Mouse (Mus musculus) left cerebral cortex, postnatal 25 days (tissue): ENCODE data around the gene Anks1. TPM values are rescaled to one million over a fixed set of nuclear protein-coding genes. Genes with fewer than 3 reads are reported as not detected.
A peak's percentile ranks its signal among the peaks of the same experiment; 100 is the strongest.

Experiments used
- DNase-seq, 2 experiments: peaks; one replicate each; pipeline ENCODE4 v3.0.0; 2022; ENCODE audit warnings: low spot score in 2 of 2, mixed read lengths in 1 of 2
- intact Hi-C: fragments of 180-260 bp; cut with DNase I; formaldehyde crosslinking; loops from one replicate; pipeline ENCODE4 v1.15.1; 2025
- total RNA-seq, 2 experiments: library from RNA; stranded (reverse); gene quantifications; 2 replicates each; pipeline ENCODE4 v1.2.3; 2021

Anks1 gene
- 10 to 100 TPM; 32.3 to 35.8 TPM for total RNA-seq

DNA sequence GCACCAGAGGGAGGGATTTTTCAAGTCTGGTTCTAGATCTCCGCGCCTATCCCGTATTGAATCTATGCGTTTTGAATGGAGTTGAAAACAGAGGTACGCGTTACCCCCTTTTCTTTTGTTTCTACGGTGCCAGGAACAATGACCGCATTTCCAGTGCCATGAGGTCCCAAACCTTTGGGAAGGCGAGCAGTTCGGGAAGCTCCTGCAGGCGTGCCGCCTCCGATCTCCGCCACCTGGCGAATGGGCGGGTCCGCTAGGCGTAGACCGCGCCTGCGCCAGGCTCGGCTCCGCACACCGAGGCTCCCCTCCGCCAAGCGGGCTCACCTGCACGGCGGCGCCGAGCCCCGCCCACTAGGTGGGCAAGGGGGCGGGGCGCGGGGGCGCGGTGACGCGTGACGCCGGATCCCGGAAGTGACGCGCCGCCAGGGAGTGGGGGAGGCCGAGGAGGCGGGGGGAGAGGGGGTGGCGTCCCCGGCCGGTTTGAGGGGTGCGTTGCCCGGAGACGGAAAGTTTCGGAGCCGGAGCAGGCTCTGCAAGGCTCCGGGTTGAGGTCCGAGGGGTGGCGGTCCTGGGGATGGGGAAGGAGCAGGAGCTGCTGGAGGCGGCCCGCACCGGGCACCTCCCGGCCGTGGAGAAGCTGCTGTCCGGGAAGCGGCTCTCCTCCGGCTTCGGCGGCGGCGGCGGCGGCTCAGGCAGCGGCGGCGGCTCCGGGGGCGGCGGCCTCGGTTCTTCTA, at the start of gene Anks1:
Anks1 (plus strand) TSS at position 419 of the 734 bp plus-strand sequence.
- intact Hi-C loops, result loop anchor here (2.0 to 10.0 kb wide), 4 partner anchors 52 to 168 kb away; no protein-coding TSS in a partner anchor
- DNase-seq, result peak; percentile 71 to 83

DNA sequence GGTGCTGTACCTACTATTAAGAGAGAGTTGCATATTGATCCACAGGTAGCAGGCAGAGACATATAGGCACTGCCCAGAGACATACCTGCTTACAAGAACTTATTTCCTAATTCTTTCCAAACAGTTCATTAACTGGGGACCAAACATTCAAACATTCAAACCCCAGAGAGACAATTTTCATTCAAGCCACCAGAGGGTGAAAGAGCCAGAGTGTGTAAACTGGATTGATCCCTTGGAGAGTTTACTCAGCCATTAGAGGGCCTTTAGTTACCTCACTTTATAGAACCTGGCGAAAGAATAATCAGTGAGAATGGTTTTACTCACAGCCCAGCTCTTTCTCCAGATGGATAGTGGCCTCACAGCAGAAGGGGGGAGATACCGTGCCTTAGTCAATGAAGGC, 43.6 kb upstream of the Anks1 start:
- no peak for DNase-seq
- intact Hi-C loops, result no loop called here

DNA sequence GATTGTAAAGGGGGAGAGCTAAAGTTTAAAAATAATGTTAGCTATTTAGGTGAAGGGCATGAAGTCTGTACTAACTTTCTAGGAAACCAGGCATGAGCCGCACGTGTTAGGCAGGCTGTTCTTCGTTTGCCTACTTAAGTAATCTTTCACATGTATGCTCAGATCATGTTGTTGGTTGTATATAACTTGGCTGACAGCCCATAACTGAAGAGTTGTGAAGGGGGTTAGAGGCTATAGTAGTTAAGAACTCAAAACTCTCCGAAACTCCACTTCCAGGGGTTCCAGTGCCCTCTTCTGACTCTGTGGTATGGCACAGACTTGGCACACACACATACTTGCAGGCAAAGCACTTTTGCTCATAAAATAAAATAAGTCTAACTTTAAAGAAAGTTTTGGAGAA, 42.4 kb upstream of the Anks1 start:
- no peak for DNase-seq
- intact Hi-C loops, result no loop called here

DNA sequence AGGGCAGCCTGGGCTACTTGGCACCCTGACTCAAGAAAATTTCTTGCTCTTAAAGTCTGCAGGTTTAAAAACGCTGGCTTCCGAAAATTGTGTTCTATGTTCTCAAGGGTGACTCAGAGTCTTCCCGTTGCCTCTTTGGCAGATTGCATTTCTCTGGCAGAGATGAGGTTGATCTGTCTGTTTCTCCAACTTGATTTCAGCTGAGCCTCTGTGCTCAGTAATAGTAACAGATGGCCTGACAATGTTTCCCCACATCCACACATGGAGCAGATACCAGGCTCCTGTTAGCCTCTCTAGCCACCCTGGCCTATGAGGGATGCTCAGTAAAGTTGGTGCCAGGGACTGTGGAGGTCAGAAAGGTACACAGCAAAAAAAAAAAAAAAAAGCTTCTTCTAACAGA, 37.3 kb upstream of the Anks1 start:
- intact Hi-C loops, result no loop called here
- DNase-seq, result peak; percentile 28 to 86

DNA sequence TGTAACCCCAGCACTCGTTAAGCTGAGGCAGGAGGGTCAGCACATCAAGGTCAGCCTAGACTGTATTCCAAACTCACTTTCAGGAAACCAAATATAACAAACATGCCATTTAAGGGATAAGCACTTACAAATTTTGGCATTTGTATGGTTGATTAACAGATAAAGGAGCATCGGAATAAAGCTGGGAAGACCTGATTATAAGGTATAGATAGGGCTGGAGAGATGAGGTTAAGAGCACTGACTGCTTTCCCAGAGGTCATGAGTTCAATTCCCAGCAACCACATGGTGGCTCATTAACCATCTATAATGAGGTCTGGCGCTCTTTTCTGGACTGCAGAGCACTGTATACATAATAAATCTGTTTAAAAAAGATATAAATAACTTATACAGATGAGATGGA, 35.5 kb upstream of the Anks1 start:
- DNase-seq, result no peak
- intact Hi-C loops, result no loop called here

DNA sequence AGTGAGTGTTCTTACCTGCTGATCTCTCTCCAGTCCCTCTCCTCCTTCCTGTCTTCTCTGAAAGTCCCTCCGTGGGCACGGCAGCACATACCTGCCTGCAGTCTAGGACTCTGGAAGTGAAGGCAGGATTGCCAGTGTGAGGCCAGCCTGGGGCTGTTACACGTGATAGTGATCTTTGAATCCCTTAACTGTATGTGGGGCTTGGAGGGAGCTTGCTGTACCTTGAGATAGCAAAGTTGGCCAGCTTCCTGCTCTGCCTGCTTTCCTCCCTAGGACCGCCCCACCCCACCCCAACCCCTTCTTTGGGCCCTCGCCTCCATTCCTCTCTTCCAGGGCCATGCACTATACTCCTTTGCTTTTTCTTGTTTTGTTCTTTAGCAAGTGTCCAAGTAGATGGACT, 34.6 kb upstream of the Anks1 start:
- no peak for DNase-seq
- intact Hi-C loops, result no loop called here

DNA sequence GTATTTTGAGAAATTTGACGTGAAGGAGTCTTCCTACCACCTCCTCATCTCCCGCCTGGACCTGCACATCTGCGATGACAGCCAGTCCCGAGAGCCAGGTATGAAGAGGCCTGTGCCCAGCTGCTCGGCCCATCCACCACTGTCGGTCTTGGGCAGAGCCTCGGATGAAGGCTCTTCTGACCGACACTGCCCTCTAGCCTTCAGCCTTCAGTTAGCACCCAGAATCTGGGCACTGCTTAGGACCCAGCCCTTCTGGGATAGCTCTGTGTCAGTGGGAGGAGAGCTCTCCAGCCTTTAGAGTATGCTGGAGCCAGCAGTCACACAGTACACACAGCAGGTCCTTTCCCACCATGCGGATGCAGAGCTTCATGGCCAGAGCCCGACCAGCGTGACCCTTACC, 27.6 kb upstream of the Anks1 start:
- no peak for DNase-seq
- intact Hi-C loops, result no loop called here

DNA sequence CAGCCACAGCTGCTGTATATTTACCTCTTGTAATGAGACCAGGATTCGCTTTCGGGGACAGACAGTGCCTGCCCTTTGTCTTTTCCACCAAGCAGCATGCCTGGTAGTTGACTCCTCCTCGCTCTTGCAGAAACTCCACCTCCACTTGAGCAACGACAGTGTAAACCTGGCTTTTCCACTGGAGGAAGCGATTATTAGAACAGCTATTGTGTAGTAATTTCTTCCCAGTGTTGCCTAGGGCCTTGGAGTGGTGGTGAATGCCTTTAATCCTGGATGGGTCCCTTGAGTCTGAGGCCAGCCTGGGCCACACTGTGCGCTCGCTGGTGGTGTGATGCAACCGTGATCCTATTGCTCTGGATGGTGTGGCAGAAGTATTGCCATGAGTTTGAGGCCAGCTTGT, 26.0 kb upstream of the Anks1 start:
- intact Hi-C loops, result no loop called here
- DNase-seq, result no peak

DNA sequence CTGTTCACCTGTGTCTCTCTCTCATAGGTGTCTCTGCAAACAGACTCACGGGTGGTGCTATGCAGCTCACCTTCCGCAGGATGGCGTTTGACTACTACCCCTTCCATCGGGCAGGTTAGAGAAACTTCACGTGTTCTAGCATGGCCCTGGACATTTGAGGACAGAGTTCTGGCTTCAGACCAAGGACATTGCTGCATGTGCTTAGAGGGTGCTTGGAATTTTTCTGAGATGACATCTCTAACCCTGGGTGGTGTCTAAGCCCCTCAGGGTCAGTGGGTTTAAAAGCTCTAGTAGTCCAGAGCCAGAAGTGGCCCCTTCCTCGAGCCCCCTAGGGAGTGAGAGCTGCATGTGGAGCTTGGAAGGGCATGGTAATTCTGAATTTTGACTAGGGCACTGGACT, 25.1 kb upstream of the Anks1 start:
- intact Hi-C loops, result no loop called here
- DNase-seq, result no peak

DNA sequence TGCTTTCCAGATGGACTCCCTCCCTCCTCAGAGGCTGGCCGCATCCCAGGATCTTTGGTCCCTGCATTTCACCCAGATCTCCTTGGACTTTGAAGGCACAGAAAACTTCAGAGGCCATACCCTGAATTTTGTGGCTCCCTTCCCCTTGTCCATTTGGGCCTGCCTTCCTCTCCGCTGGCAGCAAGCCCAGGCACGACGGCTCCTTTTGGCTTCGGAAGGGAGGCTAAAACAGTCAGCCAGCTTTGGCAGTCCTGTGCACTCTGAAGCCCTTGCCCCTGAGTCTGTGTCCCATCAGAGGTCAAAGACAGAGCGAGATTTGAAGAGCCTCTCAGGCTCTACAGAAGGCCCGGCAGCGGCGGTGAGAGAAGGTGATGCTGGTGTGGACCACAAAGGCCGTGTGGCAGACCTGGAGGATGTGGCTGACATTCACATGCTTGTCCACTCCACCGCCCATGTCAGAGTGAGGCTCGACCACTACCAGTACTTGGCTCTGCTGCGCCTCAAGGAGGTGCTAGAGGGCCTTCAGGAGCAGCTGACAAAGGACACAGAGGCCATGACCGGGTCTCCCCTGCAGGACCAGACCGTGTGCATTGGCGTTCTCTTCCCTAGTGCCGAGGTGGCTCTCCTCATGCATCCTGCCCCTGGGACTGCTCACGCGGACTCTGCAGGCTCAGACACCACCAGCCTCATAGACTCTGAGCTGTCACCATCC, 22.5 kb upstream of the Anks1 start:
- no peak for DNase-seq
- intact Hi-C loops, result no loop called here

DNA sequence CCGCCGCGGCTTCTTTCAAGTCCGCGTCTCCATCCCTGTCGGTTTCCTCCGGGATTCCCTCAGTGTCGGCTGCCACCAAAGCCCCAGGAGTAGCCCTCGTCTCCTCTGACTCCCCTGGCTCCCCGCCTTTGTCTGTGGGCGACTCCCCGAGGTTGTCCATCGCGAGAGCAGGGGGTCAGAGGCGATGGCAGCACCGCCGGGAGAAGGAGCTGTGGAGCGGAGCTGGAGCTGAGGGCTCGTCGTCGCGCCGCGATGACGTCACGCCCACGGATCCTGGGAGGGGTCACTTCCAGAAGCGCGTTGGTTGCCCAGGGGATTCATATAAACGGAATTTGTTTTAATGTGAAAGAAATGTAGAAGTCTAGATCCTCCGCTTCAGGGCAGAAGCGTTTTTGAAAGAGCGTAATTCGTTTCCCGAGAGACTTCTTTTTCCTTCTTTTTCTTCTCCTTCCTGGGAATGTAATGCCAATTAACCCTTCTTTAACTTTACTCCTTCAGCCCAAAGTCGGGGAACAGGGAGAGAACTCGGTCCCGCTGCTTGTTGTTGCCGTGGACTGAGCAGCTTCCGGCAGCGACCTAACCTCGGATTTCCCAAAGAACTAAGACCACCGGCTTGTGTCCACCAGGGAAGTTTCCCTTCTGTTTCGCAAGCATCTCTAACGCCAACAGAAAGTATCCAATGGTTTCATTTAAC, 1.4 kb upstream of the Anks1 start:
- peak; percentile 96 for DNase-seq
- intact Hi-C loops, result loop anchor here (2.0 to 10.0 kb wide), 5 partner anchors 53 to 170 kb away; no protein-coding TSS in a partner anchor

DNA sequence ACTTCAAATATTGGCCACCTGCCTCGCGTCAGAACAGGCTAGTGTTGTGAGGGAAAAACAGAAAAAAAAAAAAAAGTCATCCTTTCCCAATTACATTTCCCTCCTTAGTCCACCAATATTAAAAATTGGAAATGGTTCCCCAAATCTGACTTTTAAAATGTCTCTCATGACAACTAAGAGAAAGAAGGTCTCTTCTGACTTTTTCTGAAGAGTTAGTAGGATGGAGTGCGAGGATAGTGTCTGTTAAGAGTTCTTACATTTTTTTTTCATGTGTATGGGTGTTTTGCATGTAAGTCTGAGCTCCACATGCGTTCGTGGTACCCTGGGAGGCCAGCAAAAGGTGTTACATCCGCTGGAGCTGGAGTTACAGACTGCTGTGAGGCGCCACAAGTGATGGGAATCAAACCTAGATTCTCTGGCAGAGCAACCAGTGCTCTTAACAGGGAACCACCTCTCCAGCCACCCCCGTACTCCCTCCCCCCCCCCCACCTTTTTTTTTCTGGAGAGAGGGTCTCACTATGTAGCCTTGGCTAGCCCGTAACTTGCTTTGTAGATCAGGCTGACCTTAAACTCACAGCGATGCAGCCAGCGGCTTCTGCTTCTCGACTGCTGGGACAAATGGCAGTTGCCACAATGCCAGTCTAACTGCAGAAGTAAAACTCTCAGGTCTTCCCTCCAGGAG, 759 bp upstream of the Anks1 start:
- DNase-seq, result no peak
- intact Hi-C loops, result loop anchor here (2.0 to 10.0 kb wide), 4 partner anchors 52 to 169 kb away; no protein-coding TSS in a partner anchor

DNA sequence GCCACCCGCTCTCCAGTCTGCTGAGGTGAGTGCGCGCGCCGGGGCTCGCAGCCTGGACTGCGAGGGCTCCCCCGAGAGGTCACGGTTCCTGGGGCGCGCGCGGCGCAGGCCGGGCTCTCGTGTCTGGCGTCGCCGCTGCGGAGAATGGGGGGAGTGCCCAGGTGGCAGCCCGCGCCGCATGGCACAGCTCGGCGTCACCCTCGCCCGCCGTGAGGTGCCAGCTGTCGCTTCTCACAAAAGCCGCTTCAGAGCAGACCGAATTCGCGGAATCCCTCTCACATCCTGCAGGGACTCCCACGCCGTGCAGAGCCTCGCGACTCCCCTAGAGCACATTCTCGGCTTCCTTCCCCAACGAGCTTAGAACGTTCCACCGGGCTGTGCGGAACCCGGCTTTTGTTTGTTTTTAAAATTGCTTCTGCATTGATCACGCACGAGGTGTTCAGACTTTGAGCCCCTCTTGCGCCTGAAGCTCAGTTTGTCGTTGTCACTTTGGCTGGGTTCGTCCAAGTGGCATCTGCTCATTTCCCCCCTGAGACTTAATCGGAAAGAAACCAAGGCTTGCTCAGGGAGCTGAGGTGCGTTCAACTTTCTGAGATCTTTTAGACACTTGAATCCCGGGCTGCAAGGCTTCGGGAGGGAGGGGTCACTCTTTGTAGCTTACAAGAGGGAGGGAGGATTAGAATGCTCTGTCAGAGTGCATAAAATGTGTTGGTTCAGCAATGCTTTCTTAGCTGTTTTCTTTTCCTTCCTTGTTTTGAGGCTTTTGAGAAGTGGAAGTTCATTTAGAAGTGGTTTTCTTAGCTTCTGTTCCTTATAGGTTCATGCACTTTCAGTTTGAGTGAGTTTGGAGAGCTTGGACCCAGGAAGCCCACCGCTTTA, 755 bp downstream of the Anks1 start, which contains the start of gene Taf11:
Taf11 (minus strand) TSS at position 223 of the 879 bp plus-strand sequence.
- intact Hi-C loops, result loop anchor here (2.0 to 10.0 kb wide), 4 partner anchors 51 to 167 kb away; no protein-coding TSS in a partner anchor

DNA sequence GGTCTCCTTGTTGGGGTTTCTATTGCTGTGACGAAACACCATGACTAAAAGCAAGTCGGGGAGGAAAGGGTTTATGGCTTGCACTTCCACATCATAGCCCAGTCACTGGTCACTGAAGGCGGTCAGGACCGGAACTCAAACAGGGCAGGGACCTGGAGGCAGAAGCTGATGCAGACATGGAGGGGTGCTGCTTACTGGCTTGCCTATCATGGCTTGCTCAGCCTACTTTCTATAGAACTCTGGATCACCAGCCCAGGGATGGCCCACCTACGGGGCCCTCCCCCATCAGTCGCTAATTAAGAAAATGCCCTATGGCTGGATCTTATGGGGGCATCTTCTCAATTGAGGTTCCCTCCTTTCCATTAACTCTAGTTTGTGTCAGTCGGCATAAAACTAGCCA, 2.3 kb downstream of the Anks1 start:
- no peak for DNase-seq
- intact Hi-C loops, result no loop called here

More for the DNA sequence above, 755 bp downstream of the Anks1 start, which contains the start of gene Taf11:
- peak; percentile 79 to 90 for DNase-seq

DNA sequence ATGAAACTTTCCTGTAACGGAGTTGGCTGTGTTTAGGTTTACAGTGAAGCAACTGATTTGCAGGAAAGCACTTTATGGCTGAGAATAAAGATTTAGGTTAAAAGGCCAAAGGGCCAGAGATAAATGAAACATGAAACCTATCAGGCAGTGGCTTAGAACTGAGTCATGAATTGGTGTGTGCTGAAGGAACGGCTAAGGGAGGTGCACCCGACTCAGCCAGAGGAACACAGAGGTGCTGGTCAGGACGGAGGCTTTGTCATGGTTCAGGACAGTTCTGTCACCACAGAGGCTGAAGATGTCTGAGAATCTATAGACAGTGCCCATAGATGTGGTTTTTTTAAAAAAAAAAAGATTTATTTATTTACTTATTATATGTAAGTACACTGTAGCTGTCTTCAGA, 5.6 kb downstream of the Anks1 start:
- intact Hi-C loops, result no loop called here
- DNase-seq, result no peak

DNA sequence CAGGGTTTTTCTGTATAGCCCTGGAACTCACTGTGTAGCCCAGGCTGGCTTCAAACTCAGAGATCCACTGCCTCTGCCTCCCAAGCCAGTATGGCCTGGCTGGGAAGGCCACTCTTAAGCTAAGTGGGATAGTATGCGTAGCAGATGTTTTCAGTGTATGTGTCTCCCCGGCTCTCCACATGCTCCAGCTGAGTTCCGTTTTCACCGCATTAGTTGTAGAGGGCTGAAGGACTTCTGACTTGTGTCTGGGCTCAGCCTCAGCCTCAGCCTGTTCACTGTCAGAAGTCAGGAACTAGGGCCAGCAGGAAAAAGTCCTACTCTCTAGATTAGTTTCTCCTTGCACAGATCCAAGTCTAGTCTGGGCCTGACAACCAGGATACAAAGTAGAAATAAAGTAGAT, 7.3 kb downstream of the Anks1 start:
- intact Hi-C loops, result no loop called here
- no peak for DNase-seq

DNA sequence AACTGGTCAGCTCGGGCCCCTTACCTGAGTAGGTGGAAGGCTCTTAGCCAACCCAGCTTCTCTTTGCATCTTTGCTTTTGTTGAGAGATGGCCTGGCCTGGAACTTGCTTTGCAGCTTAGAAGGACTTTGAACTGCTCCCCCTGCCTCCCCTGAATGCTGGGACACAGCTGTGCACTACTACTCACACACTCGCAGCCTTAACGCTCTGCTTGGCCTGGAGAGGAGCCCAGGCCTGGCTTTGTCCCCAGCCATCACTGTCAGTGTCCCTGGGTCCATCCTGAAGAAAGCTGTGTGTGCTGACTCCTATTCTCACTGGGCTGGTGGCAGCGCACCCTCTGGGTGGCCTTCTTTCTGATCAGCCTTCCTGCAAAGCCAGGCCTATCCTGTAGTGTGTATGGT, 11.6 kb downstream of the Anks1 start:
- DNase-seq, result no peak
- intact Hi-C loops, result no loop called here

DNA sequence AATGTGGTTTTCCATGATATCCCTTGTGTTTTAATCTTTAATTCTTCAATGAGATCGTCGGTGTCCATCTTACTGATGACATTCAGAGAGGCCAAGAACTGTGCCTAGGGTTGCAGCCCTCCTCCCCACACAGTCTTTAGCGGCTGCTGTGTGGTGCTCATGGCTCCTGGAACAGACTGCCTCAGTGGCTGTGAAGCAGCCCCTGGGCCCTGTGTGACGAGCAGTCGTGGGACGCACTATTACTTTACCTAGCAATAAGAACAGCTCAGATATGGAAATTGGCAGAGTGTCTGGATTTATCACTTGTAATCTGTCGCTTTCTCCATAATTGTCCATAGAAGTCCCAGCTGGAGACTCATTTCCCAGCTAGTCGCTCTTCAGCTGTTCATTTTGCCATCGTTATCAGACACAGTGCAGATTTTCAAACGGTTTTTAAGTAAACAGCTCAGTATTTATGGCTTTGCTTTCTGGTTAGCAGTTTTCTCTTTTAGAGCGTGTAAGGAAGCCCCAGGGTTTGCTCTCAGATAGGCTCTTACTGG, 13.1 kb downstream of the Anks1 start:
- intact Hi-C loops, result no loop called here
- no peak for DNase-seq

DNA sequence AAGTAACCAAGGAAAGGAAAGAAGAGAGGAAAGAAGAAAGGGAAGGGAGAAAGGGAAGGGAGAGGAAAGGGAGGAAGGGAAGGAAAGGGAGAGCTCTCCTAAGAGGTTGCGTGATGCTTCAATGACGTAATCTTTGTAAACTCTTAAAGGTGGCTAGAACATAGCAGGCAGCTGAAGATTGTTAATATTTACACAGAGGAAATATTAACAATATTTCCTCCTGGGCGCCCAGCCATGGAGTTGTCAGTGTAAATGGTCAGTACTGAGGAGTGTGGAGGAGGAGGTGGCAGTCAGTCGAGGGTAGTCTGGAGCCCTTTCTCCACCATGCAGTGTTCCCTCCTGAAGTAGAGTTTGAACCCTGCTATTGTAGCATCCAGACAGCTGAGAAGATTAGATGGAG, 15.9 kb downstream of the Anks1 start:
- intact Hi-C loops, result no loop called here
- no peak for DNase-seq
